Mouse (Mus musculus) liver, postnatal 0 days (tissue): ENCODE measurements at regions not wholly inside any gene's neighbourhood (a gene's known extent, or its start where the extent isn't known, plus 50 kb on each side); places are given as distances from the start of the nearest gene placed in this dataset.

Experiments
- ATAC-seq: fragments of 200-750 bp; cut with Nextera tagmentation; 2 replicates; pipeline ENCODE4 v1.8.0; 2017; ENCODE audit warnings: mild to moderate bottlenecking, moderate library complexity
- DNase-seq: peaks from one replicate; pipeline ENCODE4 v3.0.0-alpha.2; 2016
- H3K27ac ChIP-seq: fragments of 300-500 bp; sonication (generic); 2 replicates; pipeline ENCODE4 v1.5.1; 2014; ENCODE audit warnings: antibody characterized with exemption, moderate library complexity, mild to moderate bottlenecking, low read depth
- H3K27me3 ChIP-seq: fragments of 300-500 bp; sonication (generic); 2 replicates; pipeline ENCODE4 v1.6.1; 2014; ENCODE audit warnings: low read length, control low read depth, mixed read lengths; ENCODE audit not compliant: insufficient read depth
- H3K36me3 ChIP-seq: fragments of 300-500 bp; sonication (generic); replicated peaks from 2 replicates; pipeline ENCODE4 v1.6.1; 2014; ENCODE audit warnings: mild to moderate bottlenecking, control low read depth, low read length, moderate library complexity, mixed read lengths; ENCODE audit not compliant: insufficient read depth
- H3K4me1 ChIP-seq: fragments of 300-500 bp; sonication (generic); 2 replicates; pipeline ENCODE4 v1.6.1; 2014; ENCODE audit warnings: antibody characterized with exemption, mild to moderate bottlenecking, control low read depth; ENCODE audit not compliant: insufficient read depth
- H3K4me2 ChIP-seq: fragments of 300-500 bp; sonication (generic); 2 replicates; pipeline ENCODE4 v1.6.1; 2014; ENCODE audit warnings: low read depth, mild to moderate bottlenecking, low read length, moderate library complexity, mixed read lengths
- H3K4me3 ChIP-seq: fragments of 300-500 bp; sonication (generic); 2 replicates; pipeline ENCODE4 v1.5.1; 2014; ENCODE audit warnings: low read depth, low read length
- H3K9ac ChIP-seq: fragments of 300-500 bp; sonication (generic); replicated peaks from 2 replicates; pipeline ENCODE4 v1.6.1; 2014; ENCODE audit warnings: mild to moderate bottlenecking, moderate library complexity
- H3K9me3 ChIP-seq: fragments of 300-500 bp; sonication (generic); 2 replicates; pipeline ENCODE4 v1.6.1; 2016; ENCODE audit warnings: mild to moderate bottlenecking, control low read depth, low read length, mixed read lengths
- CTCF ChIP-seq: sonication (generic); IDR thresholded peaks from 2 replicates; pipeline ENCODE4 v1.5.1; 2016; ENCODE audit warnings: antibody characterized with exemption, low read depth
- EP300 ChIP-seq: IDR thresholded peaks from 2 replicates; pipeline ENCODE4 v1.6.1; 2016; ENCODE audit warnings: antibody characterized with exemption, low read depth, mild to moderate bottlenecking
- WGBS: fragments of 180-500 bp; shearing (Covaris S2); extraction: QIAGEN DNeasy Blood & Tissue Kit; methylation state at CpG from one replicate; pipeline ENCODE4 v1.1.7; 2014; ENCODE audit not compliant: insufficient replicate concordance; 5-methylcytosine and 5-hydroxymethylcytosine counted together

- Histone ChIP-seq H3K4me3 (no peak overlapping the region), H3K4me1 (no peaks in the 10 kb centered on the region), H3K9me3 (no peaks in the 10 kb centered on the region), H3K4me2 (no peak overlapping the region), H3K9ac (no peak overlapping the region), H3K27ac (no peak overlapping the region), H3K27me3 (no peaks in the 10 kb centered on the region), H3K36me3 (no peaks in the 10 kb centered on the region)
- ATAC-seq (no peak), DNase-seq (no peak)
- TF ChIP-seq CTCF (no peak), EP300 (no peak)
These were observed 317.6 kb downstream of the Epha7 start for GRCm38 (mm10) chr4:29130485-29130884.

GRCm38 (mm10) chr4:29133404-29134307 lies 320.7 kb downstream of the Epha7 start:
- H3K27ac ChIP-seq, result no peak overlapping the region
- H3K9me3 ChIP-seq, result no peaks in the 10 kb centered on the region
- ATAC-seq, result no peak
- no peak for DNase-seq
- no peaks in the 10 kb centered on the region for H3K36me3 ChIP-seq
- no peak overlapping the region for H3K9ac ChIP-seq
- WGBS, result 64% methylated on average over 21 of the region's 21 CpGs
- H3K4me1 ChIP-seq, result no peaks in the 10 kb centered on the region
- no peaks in the 10 kb centered on the region for H3K27me3 ChIP-seq
- no peak overlapping the region for H3K4me2 ChIP-seq
- TF ChIP-seq CTCF (no peak), EP300 (no peak)
- no peak overlapping the region for H3K4me3 ChIP-seq

GRCm38 (mm10) chr4:29135685-29136385 lies 322.9 kb downstream of the Epha7 start:
- no peak for DNase-seq
- Histone ChIP-seq H3K4me1 (no peaks in the 10 kb centered on the region), H3K9me3 (no peaks in the 10 kb centered on the region), H3K27ac (no peak overlapping the region), H3K4me2 (no peak overlapping the region), H3K4me3 (no peak overlapping the region), H3K27me3 (no peaks in the 10 kb centered on the region), H3K36me3 (no peaks in the 10 kb centered on the region), H3K9ac (no peak overlapping the region)
- TF ChIP-seq EP300 (no peak), CTCF (no peak)
- no peak for ATAC-seq
- WGBS, result 40% methylated on average over 5 of the region's 5 CpGs

GRCm38 (mm10) chr4:29138771-29139301 lies 325.9 kb downstream of the Epha7 start:
- no peaks in the 10 kb centered on the region for H3K36me3 ChIP-seq
- no peak overlapping the region for H3K4me3 ChIP-seq
- ATAC-seq (no peak), DNase-seq (no peak)
- WGBS, result 74% methylated on average over 8 of the region's 8 CpGs
- TF ChIP-seq CTCF, result no peak
- no peak for TF ChIP-seq EP300
- H3K9me3 ChIP-seq, result no peaks in the 10 kb centered on the region
- no peaks in the 10 kb centered on the region for H3K4me1 ChIP-seq
- H3K27me3 ChIP-seq, result no peaks in the 10 kb centered on the region
- no peak overlapping the region for H3K27ac ChIP-seq
- no peak overlapping the region for H3K4me2 ChIP-seq
- H3K9ac ChIP-seq, result no peak overlapping the region

- H3K4me3 ChIP-seq, result no peak overlapping the region
- no peak overlapping the region for H3K27ac ChIP-seq
- no peak for TF ChIP-seq CTCF
- TF ChIP-seq EP300, result no peak
- ATAC-seq, result peak; percentile 78
- H3K4me1 ChIP-seq, result no peaks in the 10 kb centered on the region
- H3K9me3 ChIP-seq, result no peaks in the 10 kb centered on the region
- WGBS, result 92% methylated on average over 1 of the region's 1 CpGs
- no peaks in the 10 kb centered on the region for H3K27me3 ChIP-seq
- no peaks in the 10 kb centered on the region for H3K36me3 ChIP-seq
- no peak overlapping the region for H3K9ac ChIP-seq
- no peak overlapping the region for H3K4me2 ChIP-seq
- no peak for DNase-seq
These were observed 330.5 kb downstream of the Epha7 start for GRCm38 (mm10) chr4:29143415-29143814.

- Histone ChIP-seq H3K4me2 (no peak overlapping the region), H3K4me1 (no peaks in the 10 kb centered on the region), H3K9me3 (no peaks in the 10 kb centered on the region), H3K27me3 (no peaks in the 10 kb centered on the region), H3K27ac (no peak overlapping the region), H3K4me3 (no peak overlapping the region), H3K9ac (no peak overlapping the region), H3K36me3 (no peaks in the 10 kb centered on the region)
- TF ChIP-seq CTCF (no peak), EP300 (no peak)
- ATAC-seq (no peak), DNase-seq (no peak)
- 78% methylated on average over 4 of the region's 4 CpGs for WGBS
These were observed 332.3 kb downstream of the Epha7 start for GRCm38 (mm10) chr4:29145242-29145641.
